Mouse (Mus musculus): Measurements from ENCODE around the gene Tmem108.

- TF ChIP-seq EP300 (IDR thresholded peaks at IDR 0.05; ENCODE audit: low read depth): no peak
- no peak for TF ChIP-seq CTCF (IDR thresholded peaks at IDR 0.05; ENCODE audit: low read depth)
These were observed 280.9 kb downstream of the Tmem108 start for GRCm38 (mm10) chr9:103480603-103481220.

Measured in liver, postnatal 0 days (tissue).